ENCODE assay signal across 8 mouse cellular contexts in genomic region chr9:68016255-68016954, GRCm38 (mm10).
DNase-seq lines count a peak whose midpoint lies in the region; ATAC-seq and TF ChIP-seq lines count a peak whose summit lies in the region.

No protein-coding gene starts in this region.

- WGBS in embryonic facial prominence, embryonic 14.5 days: 53% methylated on average over 5 of the region's 5 CpGs

- intact Hi-C loops in heart, postnatal 14 days (cut with DNase I): loop anchor here (1.0 to 10.0 kb wide), 4 partner anchors 238 to 1281 kb away; no protein-coding TSS in a partner anchor

- H3K4me3 ChIP-seq in ES-Bruce4 (ENCODE audit: low read depth, low read length): no peak overlapping the region
- H3K4me3 ChIP-seq in embryonic facial prominence, embryonic 14.5 days (ENCODE audit: low read depth, low read length): no peak overlapping the region

- no peaks in the 10 kb centered on the region for H3K36me3 ChIP-seq in ES-Bruce4 (ENCODE audit: control insufficient read depth, insufficient read depth, low read length, poor library complexity, severe bottlenecking)
- no peaks in the 10 kb centered on the region for H3K36me3 ChIP-seq in embryonic facial prominence, embryonic 14.5 days (ENCODE audit: control insufficient read depth, insufficient read depth, low read length)

- TF ChIP-seq POLR2A in ES-Bruce4 (IDR thresholded peaks at IDR 0.05; ENCODE audit: insufficient read depth, low read length): no peak

- ATAC-seq in embryonic facial prominence, embryonic 14.5 days (ENCODE audit: low read depth): peak; percentile 84; the same call in 1 of the 2 replicates
- ATAC-seq in erythroid progenitor cell, adult 5-6 weeks (replicated peaks; ENCODE audit: low FRiP score, poor library complexity, severe bottlenecking): no peak

- peak; percentile 72 for DNase-seq in adrenal gland, postnatal 10 days
- peak; percentile 79 for DNase-seq in embryonic facial prominence, embryonic 14.5 days (ENCODE audit: low spot score)
- peak; percentile 54 to 67 for DNase-seq in heart, postnatal 14 days
- peak; percentile 48 to 74 for DNase-seq in layer of hippocampus, adult 18-20 months (ENCODE audit: low spot score in 2 of 2)
- DNase-seq in lung, postnatal 14 days: peak; percentile 48
- peak; percentile 52 for DNase-seq in right cerebral cortex, postnatal 14 days

- TF ChIP-seq EP300 in ES-Bruce4 (IDR thresholded peaks at IDR 0.05; ENCODE audit: insufficient read depth, low read depth, low read length): no peak

- H3K9me3 ChIP-seq in ES-Bruce4 (replicated peaks; ENCODE audit: control insufficient read depth, insufficient read depth, low read length, poor library complexity, severe bottlenecking): no peaks in the 10 kb centered on the region
- H3K9me3 ChIP-seq in embryonic facial prominence, embryonic 14.5 days (ENCODE audit: control insufficient read depth, low read length): no peaks in the 10 kb centered on the region

- no peaks in the 10 kb centered on the region for H3K27me3 ChIP-seq in ES-Bruce4 (ENCODE audit: control insufficient read depth, insufficient read depth, low read length, poor library complexity, severe bottlenecking)
- H3K27me3 ChIP-seq in embryonic facial prominence, embryonic 14.5 days (replicated peaks; ENCODE audit: control insufficient read depth, insufficient read depth, low read length): 0 out of 2 replicates have a peak, but pooled peaks cover 8% of the 10 kb centered on the region

- no peak overlapping the region for H3K9ac ChIP-seq in ES-Bruce4 (ENCODE audit: low read depth, poor library complexity, severe bottlenecking)
- H3K9ac ChIP-seq in embryonic facial prominence, embryonic 14.5 days (ENCODE audit: low read depth, low read length): no peak overlapping the region

- H3K4me2 ChIP-seq in embryonic facial prominence, embryonic 14.5 days (ENCODE audit: low read depth, low read length): no peak overlapping the region

- no peak overlapping the region for H3K27ac ChIP-seq in ES-Bruce4 (ENCODE audit: insufficient read depth, low read length)
- H3K27ac ChIP-seq in embryonic facial prominence, embryonic 14.5 days (replicated peaks; ENCODE audit: low read depth, low read length): no peak overlapping the region

- H3K4me1 ChIP-seq in ES-Bruce4 (ENCODE audit: control insufficient read depth, insufficient read depth, low read length): no peaks in the 10 kb centered on the region
- no peaks in the 10 kb centered on the region; the same call in 1 of the 2 replicates for H3K4me1 ChIP-seq in embryonic facial prominence, embryonic 14.5 days (ENCODE audit: control insufficient read depth, insufficient read depth, low read length)

- peak; percentile 60 for TF ChIP-seq CTCF in ES-Bruce4 (IDR thresholded peaks at IDR 0.05; ENCODE audit: low read depth, low read length)
